Mouse (Mus musculus) midbrain, embryonic 14.5 days (tissue): ENCODE results near the gene Vstm2l. TPM values are rescaled to one million over a fixed set of nuclear protein-coding genes. Genes with fewer than 3 reads are reported as not detected.

ENCODE experiments used
- ATAC-seq: fragments of 200-750 bp; cut with Nextera tagmentation; 2 replicates; pipeline ENCODE4 v1.8.0; 2017; ENCODE audit warnings: moderate number of reproducible peaks, moderate library complexity; ENCODE audit not compliant: low FRiP score, low TSS enrichment
- DNase-seq: peaks from one replicate; pipeline ENCODE4 v3.0.0-alpha.2; 2015
- H3K27ac ChIP-seq: fragments of 300-500 bp; sonication (generic); replicated peaks from 2 replicates; pipeline ENCODE4 v1.5.1; 2014; ENCODE audit warnings: mild to moderate bottlenecking, low read depth, low read length, moderate library complexity
- H3K27me3 ChIP-seq: fragments of 300-500 bp; sonication (generic); 2 replicates; pipeline ENCODE4 v1.6.1; 2014; ENCODE audit warnings: low read length, control low read depth, mixed read lengths; ENCODE audit not compliant: control insufficient read depth, insufficient read depth
- H3K36me3 ChIP-seq: fragments of 300-500 bp; sonication (generic); 2 replicates; pipeline ENCODE4 v1.6.1; 2014; ENCODE audit warnings: low read length, control low read depth; ENCODE audit not compliant: control insufficient read depth, insufficient read depth
- H3K4me1 ChIP-seq: fragments of 300-500 bp; sonication (generic); 2 replicates; pipeline ENCODE4 v1.6.1; 2014; ENCODE audit warnings: mild to moderate bottlenecking, antibody characterized with exemption, low read length, control low read depth; ENCODE audit not compliant: control insufficient read depth, insufficient read depth
- H3K4me2 ChIP-seq: fragments of 300-500 bp; sonication (generic); 2 replicates; pipeline ENCODE4 v1.6.1; 2014; ENCODE audit warnings: mild to moderate bottlenecking, low read length, moderate library complexity
- H3K4me3 ChIP-seq: fragments of 300-500 bp; sonication (generic); replicated peaks from 2 replicates; pipeline ENCODE4 v1.5.1; 2014; ENCODE audit warnings: low read depth, low read length
- H3K9ac ChIP-seq: fragments of 300-500 bp; sonication (generic); replicated peaks from 2 replicates; pipeline ENCODE4 v1.6.1; 2014; ENCODE audit warnings: mild to moderate bottlenecking, low read length, moderate library complexity
- H3K9me3 ChIP-seq: fragments of 300-500 bp; sonication (generic); 2 replicates; pipeline ENCODE4 v1.6.1; 2016; ENCODE audit warnings: low read length, control low read depth, mixed read lengths; ENCODE audit not compliant: control insufficient read depth
- WGBS: fragments of 180-500 bp; shearing (Covaris S2); extraction: QIAGEN DNeasy Blood & Tissue Kit; methylation state at CpG from one replicate; pipeline ENCODE4 v1.1.7; 2014; 5-methylcytosine and 5-hydroxymethylcytosine counted together
- polyA plus RNA-seq: library from polyadenylated mRNA; unstranded; fragments of >200 nt; fragmentation: Nextera tagmentation; extraction: Ambion mirVana; gene quantifications from 2 replicates; pipeline ENCODE4 v1.2.1, GENCODE M21; 2014

Vstm2l gene
- polyA plus RNA-seq, 1 experiment from 2014 or later, result 38.5 TPM

GRCm38 (mm10) chr2:157974604-157975501 is 60.4 kb downstream of the Vstm2l start:
- ATAC-seq, result peak; percentile 50
- H3K4me1 ChIP-seq, result peaks cover 15% of the 10 kb centered on the region
- no peaks in the 10 kb centered on the region for H3K36me3 ChIP-seq
- H3K27ac ChIP-seq, result peak overlapping the region; percentile 83
- peak overlapping the region; percentile 45 for H3K9ac ChIP-seq
- H3K9me3 ChIP-seq, result no peaks in the 10 kb centered on the region
- 4% methylated on average over 23 of the region's 23 CpGs for WGBS
- H3K4me2 ChIP-seq, result peak overlapping the region; percentile 43
- DNase-seq, result peak; percentile 66
- no peaks in the 10 kb centered on the region for H3K27me3 ChIP-seq
- 0 out of 2 replicates have a peak overlapping the region, but pooled peaks have one; percentile 5 for H3K4me3 ChIP-seq

- no peak for DNase-seq
- Histone ChIP-seq H3K4me1 (peaks cover 15% of the 10 kb centered on the region), H3K9ac (peak overlapping the region; percentile 45; the same call in 1 of the 2 replicates), H3K27ac (peak overlapping the region; percentile 83), H3K4me2 (peak overlapping the region; percentile 43), H3K36me3 (no peaks in the 10 kb centered on the region), H3K4me3 (no peak overlapping the region), H3K9me3 (no peaks in the 10 kb centered on the region), H3K27me3 (no peaks in the 10 kb centered on the region)
- no peak for ATAC-seq
- 6% methylated on average over 7 of the region's 7 CpGs for whole genome bisulfite sequencing
These were observed 61.1 kb downstream of the Vstm2l start for GRCm38 (mm10) chr2:157975595-157975994.

- Histone ChIP-seq H3K4me2 (no peak overlapping the region), H3K9ac (no peak overlapping the region), H3K4me1 (peaks cover 14% of the 10 kb centered on the region), H3K9me3 (no peaks in the 10 kb centered on the region), H3K4me3 (no peak overlapping the region), H3K27ac (no peak overlapping the region), H3K27me3 (no peaks in the 10 kb centered on the region), H3K36me3 (0 out of 2 replicates have a peak, but pooled peaks cover 2% of the 10 kb centered on the region)
- WGBS, result 71% methylated on average over 5 of the region's 5 CpGs
- ATAC-seq, result no peak
- DNase-seq, result no peak
These were observed 64.8 kb downstream of the Vstm2l start for GRCm38 (mm10) chr2:157979241-157979640.

GRCm38 (mm10) chr2:157982727-157983126 is 68.3 kb downstream of the Vstm2l start:
- Histone ChIP-seq H3K4me3 (no peak overlapping the region), H3K9ac (no peak overlapping the region), H3K4me1 (peaks cover 10% of the 10 kb centered on the region), H3K9me3 (no peaks in the 10 kb centered on the region), H3K27me3 (no peaks in the 10 kb centered on the region), H3K4me2 (no peak overlapping the region), H3K27ac (no peak overlapping the region), H3K36me3 (0 out of 2 replicates have a peak, but pooled peaks cover 2% of the 10 kb centered on the region)
- ATAC-seq (no peak), DNase-seq (no peak)
- WGBS, result 88% methylated on average over 3 of the region's 3 CpGs

- H3K4me2 ChIP-seq, result no peak overlapping the region
- no peak overlapping the region for H3K9ac ChIP-seq
- peaks cover 15% of the 10 kb centered on the region for H3K4me1 ChIP-seq
- WGBS, result 90% methylated on average over 4 of the region's 4 CpGs
- no peak for DNase-seq
- H3K27me3 ChIP-seq, result no peaks in the 10 kb centered on the region
- H3K9me3 ChIP-seq, result no peaks in the 10 kb centered on the region
- H3K36me3 ChIP-seq, result 0 out of 2 replicates have a peak, but pooled peaks cover 2% of the 10 kb centered on the region
- ATAC-seq, result no peak
- no peak overlapping the region for H3K4me3 ChIP-seq
- no peak overlapping the region for H3K27ac ChIP-seq
These were observed 68.8 kb downstream of the Vstm2l start for GRCm38 (mm10) chr2:157983276-157983675.

- 90% methylated on average over 4 of the region's 4 CpGs for WGBS
- H3K4me2 ChIP-seq, result no peak overlapping the region
- H3K9me3 ChIP-seq, result no peaks in the 10 kb centered on the region
- DNase-seq, result no peak
- H3K27me3 ChIP-seq, result no peaks in the 10 kb centered on the region
- H3K4me3 ChIP-seq, result no peak overlapping the region
- H3K4me1 ChIP-seq, result peaks cover 23% of the 10 kb centered on the region
- H3K36me3 ChIP-seq, result 0 out of 2 replicates have a peak, but pooled peaks cover 2% of the 10 kb centered on the region
- ATAC-seq, result no peak
- no peak overlapping the region for H3K9ac ChIP-seq
- peak overlapping the region; percentile 5; the same call in 1 of the 2 replicates for H3K27ac ChIP-seq
These were observed 71.2 kb downstream of the Vstm2l start for GRCm38 (mm10) chr2:157985611-157986010.

GRCm38 (mm10) chr2:157986235-157986634 is 71.8 kb downstream of the Vstm2l start:
- no peaks in the 10 kb centered on the region for H3K9me3 ChIP-seq
- H3K36me3 ChIP-seq, result 0 out of 2 replicates have a peak, but pooled peaks cover 2% of the 10 kb centered on the region
- peaks cover 23% of the 10 kb centered on the region for H3K4me1 ChIP-seq
- no peak overlapping the region for H3K4me3 ChIP-seq
- ATAC-seq, result no peak
- H3K27me3 ChIP-seq, result no peaks in the 10 kb centered on the region
- DNase-seq, result peak; percentile 47
- WGBS, result 63% methylated on average over 6 of the region's 6 CpGs
- H3K27ac ChIP-seq, result peak overlapping the region; percentile 70
- no peak overlapping the region for H3K4me2 ChIP-seq
- H3K9ac ChIP-seq, result no peak overlapping the region

- Histone ChIP-seq H3K27me3 (no peaks in the 10 kb centered on the region), H3K36me3 (peaks cover 19% of the 10 kb centered on the region), H3K9ac (0 out of 2 replicates have a peak overlapping the region, but pooled peaks have one; percentile 1), H3K27ac (peak overlapping the region; percentile 65), H3K9me3 (no peaks in the 10 kb centered on the region), H3K4me1 (peaks cover 23% of the 10 kb centered on the region), H3K4me2 (no peak overlapping the region), H3K4me3 (no peak overlapping the region)
- ATAC-seq, result no peak
- 52% methylated on average over 7 of the region's 7 CpGs for WGBS
- peak; percentile 31 for DNase-seq
These were observed 74.2 kb downstream of the Vstm2l start for GRCm38 (mm10) chr2:157988416-157989190.
